Mouse (Mus musculus) regulatory T cell (primary cell): Measurements from ENCODE around the gene Rad9a.

Source experiments
- in situ Hi-C: fragments of 300-600 bp; cut with MboI, MseI; formaldehyde crosslinking; loops from one replicate; pipeline ENCODE4 v1.15.1; 2025; ENCODE audit warnings: high pct_unique_total_duplicates

Gene Rad9a

DNA sequence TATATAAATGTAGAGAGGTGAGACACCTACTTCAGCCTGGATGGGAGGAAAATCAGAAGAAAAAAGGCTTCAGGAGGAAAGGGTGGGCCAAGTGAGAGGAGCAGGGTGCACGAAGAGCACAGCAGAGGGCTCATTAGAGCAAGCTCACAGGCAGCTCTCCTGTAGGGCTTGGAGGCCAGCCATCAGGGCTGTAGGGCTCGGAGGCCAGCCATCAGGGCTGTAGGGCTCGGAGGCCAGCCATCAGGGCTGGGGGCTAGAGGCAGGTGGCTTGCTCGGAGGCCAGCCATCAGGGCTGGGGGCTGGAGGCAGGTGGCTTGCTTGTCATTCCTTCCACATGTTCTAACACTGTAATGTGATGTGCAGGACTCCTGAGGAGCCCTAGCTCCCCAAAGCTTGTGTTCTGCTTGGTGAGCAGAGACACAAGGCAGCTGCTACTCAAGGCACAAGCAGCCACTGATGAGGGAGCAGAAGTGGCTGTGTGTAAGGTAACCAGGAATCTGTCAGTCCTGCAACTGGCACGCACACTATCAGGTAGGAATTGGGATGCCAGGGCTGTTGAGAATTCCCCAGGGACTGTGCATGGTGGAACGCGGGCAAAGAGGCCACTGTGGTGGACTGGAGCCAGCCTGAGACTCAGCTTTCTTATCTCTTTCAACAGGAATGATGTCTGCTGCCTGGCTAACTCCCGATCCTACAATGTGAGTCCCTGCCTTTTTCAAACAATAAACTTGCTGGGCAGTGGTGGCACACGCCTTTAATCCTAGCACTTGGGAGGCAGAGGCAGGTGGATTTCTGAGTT is 34.6 kb downstream of the Rad9a start:
- in situ Hi-C loops = no loop called here

GRCm38 (mm10) chr19:4164721-4165120 is 36.7 kb downstream of the Rad9a start:
- in situ Hi-C loops = no loop called here

GRCm38 (mm10) chr19:4164100-4164499 is 37.4 kb downstream of the Rad9a start:
- in situ Hi-C loops = no loop called here

- in situ Hi-C loops = no loop called here
Measured at GRCm38 (mm10) chr19:4163543-4163887, 37.9 kb downstream of the Rad9a start.

GRCm38 (mm10) chr19:4162646-4163542 is 38.6 kb downstream of the Rad9a start, which contains the start of gene Rps6kb2:
TSS of gene Rps6kb2 (minus strand) at chr19:4163354.
- in situ Hi-C loops = no loop called here

DNA sequence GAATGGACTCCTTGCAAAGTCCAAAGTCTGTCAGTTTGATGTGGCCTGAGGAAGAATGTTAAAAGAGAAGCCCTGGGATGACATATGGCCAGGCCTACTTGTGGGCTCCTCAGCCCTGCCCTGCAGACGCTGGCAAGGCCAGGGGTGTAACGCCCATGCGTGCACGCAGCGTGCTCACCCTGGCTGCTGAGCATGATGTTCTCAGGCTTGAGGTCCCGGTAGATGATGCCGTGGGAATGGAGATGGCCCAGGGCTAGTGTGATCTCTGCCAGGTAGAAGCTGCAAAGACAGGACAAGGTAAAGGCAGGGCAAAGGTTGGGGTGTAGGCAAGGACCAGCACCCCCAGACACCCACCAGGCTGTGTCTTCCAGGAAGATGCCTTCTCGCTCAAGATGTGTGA is 42.4 kb downstream of the Rad9a start:
- in situ Hi-C loops = no loop called here

GRCm38 (mm10) chr19:4156771-4157170 is 44.7 kb downstream of the Rad9a start:
- in situ Hi-C loops = no loop called here

- in situ Hi-C loops = no loop called here
Measured at GRCm38 (mm10) chr19:4156073-4156579, 45.3 kb downstream of the Rad9a start.

- in situ Hi-C loops = no loop called here
Measured at GRCm38 (mm10) chr19:4155223-4156072, 46.0 kb downstream of the Rad9a start.

GRCm38 (mm10) chr19:4154437-4155222 is 46.8 kb downstream of the Rad9a start:
- in situ Hi-C loops = loop anchor here (5.0 kb wide), 1 partner anchor 48 kb away; the partner anchor contains the start of gene Rad9a

GRCm38 (mm10) chr19:4153232-4153654 is 48.2 kb downstream of the Rad9a start, which contains the start of gene Ptprcap:
TSS of gene Ptprcap (plus strand) at chr19:4153604.
- in situ Hi-C loops = loop anchor here (5.0 kb wide), 1 partner anchor 49 kb away; the partner anchor contains the start of gene Rad9a

- in situ Hi-C loops = loop anchor here (5.0 kb wide), 1 partner anchor 50 kb away; the partner anchor contains the start of gene Rad9a
Measured at GRCm38 (mm10) chr19:4152445-4153231, 48.8 kb downstream of the Rad9a start.

DNA sequence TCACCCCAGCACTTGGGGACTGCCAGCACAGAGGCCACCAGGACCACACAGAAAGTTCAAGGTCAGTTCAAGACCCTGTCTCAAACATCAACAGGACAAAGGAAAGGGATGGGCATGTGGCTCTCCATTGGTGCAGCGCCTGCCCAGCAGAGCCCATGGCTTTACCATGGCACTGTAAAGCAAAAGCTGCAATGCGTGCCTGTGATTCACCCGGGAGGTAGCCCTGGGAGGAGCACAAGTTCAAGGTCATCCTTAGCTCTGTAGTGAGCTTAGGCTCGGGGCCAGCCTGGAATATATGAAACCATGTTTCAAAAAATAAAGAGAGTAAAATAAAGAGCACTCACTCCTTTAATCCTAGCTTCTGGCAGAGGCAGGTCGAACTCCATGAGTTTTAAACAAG is 49.6 kb downstream of the Rad9a start:
- in situ Hi-C loops = loop anchor here (5.0 kb wide), 1 partner anchor 50 kb away; the partner anchor contains the start of gene Rad9a

GRCm38 (mm10) chr19:4151488-4151860 is 50.0 kb downstream of the Rad9a start:
- in situ Hi-C loops = loop anchor here (5.0 kb wide), 1 partner anchor 51 kb away; the partner anchor contains the start of gene Rad9a

- in situ Hi-C loops = loop anchor here (5.0 kb wide), 1 partner anchor 51 kb away; the partner anchor contains the start of gene Rad9a
Measured at GRCm38 (mm10) chr19:4150567-4151487, 50.6 kb downstream of the Rad9a start.

DNA sequence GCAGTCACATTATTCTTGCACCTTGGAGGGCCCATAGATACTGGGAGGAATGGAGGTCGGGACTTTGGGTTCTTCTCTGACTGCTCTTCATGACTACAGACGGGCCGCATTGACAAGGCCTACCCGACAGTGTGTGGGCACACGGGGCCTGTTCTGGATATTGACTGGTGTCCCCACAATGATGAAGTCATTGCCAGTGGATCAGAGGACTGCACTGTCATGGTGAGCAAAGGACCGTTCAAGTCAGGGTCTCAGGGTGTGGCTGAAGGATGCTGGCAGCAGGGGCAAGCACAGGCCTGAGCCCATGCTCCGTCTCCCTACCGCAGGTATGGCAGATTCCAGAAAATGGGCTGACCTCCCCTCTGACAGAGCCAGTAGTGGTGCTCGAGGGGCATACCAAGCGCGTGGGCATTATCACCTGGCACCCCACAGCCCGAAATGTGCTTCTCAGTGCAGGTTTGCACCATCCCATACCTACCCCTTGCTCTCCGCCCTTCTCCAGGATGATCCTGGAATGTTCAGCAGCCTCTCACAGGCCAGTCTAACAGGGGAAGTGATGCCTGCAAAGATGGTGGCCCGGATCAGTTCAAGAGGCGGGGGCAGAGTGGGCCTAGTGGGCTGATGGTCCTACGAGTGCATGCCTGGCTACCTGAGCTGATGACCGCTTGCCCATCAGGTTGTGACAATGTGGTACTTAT is 51.5 kb downstream of the Rad9a start:
- in situ Hi-C loops = loop anchor here (5.0 kb wide), 1 partner anchor 52 kb away; the partner anchor contains the start of gene Rad9a

- in situ Hi-C loops = no loop called here
Measured at GRCm38 (mm10) chr19:4149283-4149682, 52.2 kb downstream of the Rad9a start.
